Mouse (Mus musculus) neural tube, embryonic 13.5 days (tissue): ENCODE results near the gene Syngr3. TPM values are rescaled to one million over a fixed set of nuclear protein-coding genes. Genes with fewer than 3 reads are reported as not detected.

Experiments
- ATAC-seq: fragments of 200-750 bp; cut with Nextera tagmentation; 2 replicates; pipeline ENCODE4 v1.8.0; 2017; ENCODE audit warnings: low read depth, mild to moderate bottlenecking, moderate TSS enrichment, moderate library complexity
- H3K27ac ChIP-seq: fragments of 300-500 bp; sonication (generic); replicated peaks from 2 replicates; pipeline ENCODE4 v1.5.1; 2015; ENCODE audit warnings: moderate library complexity, mild to moderate bottlenecking, inconsistent platforms
- H3K27me3 ChIP-seq: fragments of 300-500 bp; sonication (generic); 2 replicates; pipeline ENCODE4 v1.6.1; 2015; ENCODE audit warnings: mild to moderate bottlenecking, inconsistent platforms
- H3K36me3 ChIP-seq: fragments of 300-500 bp; sonication (generic); 2 replicates; pipeline ENCODE4 v1.6.1; 2015; ENCODE audit warnings: mild to moderate bottlenecking, inconsistent platforms
- H3K4me1 ChIP-seq: fragments of 300-500 bp; sonication (generic); replicated peaks from 2 replicates; pipeline ENCODE4 v1.6.1; 2015; ENCODE audit warnings: inconsistent platforms
- H3K4me2 ChIP-seq: fragments of 300-500 bp; sonication (generic); 2 replicates; pipeline ENCODE4 v1.6.1; 2015; ENCODE audit warnings: inconsistent platforms, mild to moderate bottlenecking, moderate library complexity
- H3K4me3 ChIP-seq: fragments of 300-500 bp; sonication (generic); 2 replicates; pipeline ENCODE4 v1.5.1; 2015; ENCODE audit warnings: mild to moderate bottlenecking, inconsistent platforms
- H3K9ac ChIP-seq: fragments of 300-500 bp; sonication (generic); 2 replicates; pipeline ENCODE4 v1.6.1; 2015; ENCODE audit warnings: moderate library complexity, mild to moderate bottlenecking, inconsistent platforms
- H3K9me3 ChIP-seq: fragments of 300-500 bp; sonication (generic); 2 replicates; pipeline ENCODE4 v1.6.1; 2016; ENCODE audit warnings: inconsistent platforms
- WGBS: fragments of 180-500 bp; shearing (Covaris S2); methylation state at CpG from one replicate; pipeline ENCODE4 v1.1.7; 2015; 5-methylcytosine and 5-hydroxymethylcytosine counted together
- polyA plus RNA-seq: library from polyadenylated mRNA; unstranded; fragments of >200 nt; fragmentation: Nextera tagmentation; extraction: Ambion mirVana; gene quantifications from 2 replicates; pipeline ENCODE4 v1.2.1, GENCODE M21; 2015

Syngr3 gene
- polyA plus RNA-seq, 1 experiment from 2014 or later: 114 TPM

DNA sequence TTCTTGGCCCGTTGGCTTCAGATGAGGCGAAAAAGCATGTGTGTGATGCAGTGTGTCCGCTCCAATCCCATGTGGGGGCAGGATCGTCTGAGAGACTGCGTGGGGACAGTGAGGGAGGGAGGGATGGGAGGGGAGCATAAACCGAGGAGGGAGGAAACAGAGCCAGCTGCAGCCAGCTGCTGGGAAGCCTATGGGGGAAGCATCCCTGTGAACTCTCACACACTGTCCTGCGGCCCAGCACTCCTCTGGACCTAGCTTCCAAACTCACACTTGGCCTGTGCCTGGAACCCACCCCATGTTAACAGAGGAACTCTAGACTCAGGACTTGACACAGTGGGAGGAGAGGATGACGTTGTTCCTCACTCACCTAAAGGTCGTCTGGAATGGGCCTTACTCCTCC, 50.9 kb downstream of the Syngr3 start:
- Histone ChIP-seq H3K4me2 (no peak overlapping the region), H3K27ac (peak overlapping the region; percentile 67; the same call in 1 of the 2 replicates), H3K9ac (peak overlapping the region; percentile 50; the same call in 1 of the 2 replicates), H3K4me1 (peaks cover 19% of the 10 kb centered on the region), H3K36me3 (peaks cover 17% of the 10 kb centered on the region), H3K9me3 (no peaks in the 10 kb centered on the region), H3K27me3 (no peaks in the 10 kb centered on the region), H3K4me3 (no peak overlapping the region)
- no peak for ATAC-seq
- 72% methylated on average over 9 of the region's 9 CpGs for WGBS

DNA sequence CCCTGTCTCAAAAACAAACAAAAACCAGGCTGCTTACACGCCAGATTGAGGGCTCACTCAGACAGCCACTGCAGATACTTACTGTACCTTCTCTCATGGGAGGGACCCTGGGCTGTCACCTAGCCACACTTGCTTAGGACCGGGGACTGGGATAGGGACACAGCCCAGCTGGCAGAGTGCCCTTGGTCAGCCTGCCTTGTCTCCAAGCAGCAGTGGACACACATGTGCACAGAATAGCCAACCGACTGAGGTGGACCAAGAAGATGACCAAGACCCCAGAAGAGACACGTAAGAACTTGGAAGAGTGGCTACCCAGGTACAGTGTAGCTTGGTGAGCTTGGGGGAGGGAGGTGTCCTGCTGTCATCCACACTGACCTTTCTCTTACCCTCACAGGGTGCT, 51.5 kb downstream of the Syngr3 start:
- Histone ChIP-seq H3K27ac (no peak overlapping the region), H3K27me3 (no peaks in the 10 kb centered on the region), H3K9ac (no peak overlapping the region), H3K4me3 (no peak overlapping the region), H3K9me3 (no peaks in the 10 kb centered on the region), H3K4me2 (no peak overlapping the region), H3K4me1 (peaks cover 23% of the 10 kb centered on the region), H3K36me3 (peaks cover 17% of the 10 kb centered on the region)
- no peak for ATAC-seq
- WGBS: 95% methylated on average over 4 of the region's 4 CpGs

DNA sequence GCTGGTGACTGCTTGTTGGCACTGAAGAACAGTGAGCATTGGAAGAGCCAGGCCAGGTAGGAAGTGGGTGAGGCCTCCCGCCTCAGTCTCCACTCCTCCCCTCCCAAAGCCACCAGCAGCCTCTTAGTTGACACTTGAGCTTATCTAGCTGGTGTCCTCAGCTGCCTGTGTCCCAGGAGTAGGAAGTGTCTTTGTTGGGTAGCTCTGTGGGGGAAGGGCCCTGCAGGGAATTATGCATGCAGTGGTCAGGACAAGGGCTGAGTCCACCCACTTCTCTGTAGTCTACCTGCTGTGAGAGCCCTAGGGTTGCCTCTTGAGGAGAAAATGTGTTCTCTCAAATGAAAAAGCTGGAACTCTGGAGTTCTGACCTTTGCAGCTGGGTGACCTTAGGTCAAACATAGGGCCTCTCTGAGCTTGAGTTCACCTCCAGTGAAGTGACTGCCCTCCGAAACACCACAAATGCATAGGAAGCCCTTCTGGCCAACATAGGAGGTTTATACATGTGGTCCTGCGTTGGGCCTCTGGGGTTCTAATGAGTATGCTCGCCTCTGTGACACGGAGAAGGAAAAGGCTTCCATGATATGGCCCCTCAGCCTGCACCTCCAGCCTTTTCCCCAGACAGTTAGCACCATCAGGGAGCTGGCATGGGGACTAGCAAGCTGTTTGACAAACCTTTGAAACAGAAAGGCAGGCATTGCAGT, 52.8 kb downstream of the Syngr3 start:
- ATAC-seq: no peak

DNA sequence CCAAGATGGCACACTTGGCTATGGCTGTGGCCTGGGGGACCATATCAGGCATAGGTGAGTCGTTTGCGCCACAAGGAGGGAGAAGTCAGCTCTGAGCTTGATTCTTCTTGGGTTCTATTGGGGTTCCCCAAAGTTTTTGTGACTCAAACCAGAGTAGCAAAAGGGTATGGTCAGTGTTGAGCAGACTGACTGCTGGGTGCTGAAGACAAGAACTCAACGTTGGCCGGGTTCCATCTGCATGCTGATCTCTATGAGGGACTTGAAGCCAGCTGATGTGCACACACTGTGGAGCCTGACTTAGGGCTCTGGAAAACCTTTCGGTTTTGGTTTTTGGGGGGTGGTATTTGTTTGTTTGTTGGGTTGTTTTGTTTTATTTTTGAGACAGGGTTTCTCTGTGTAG, 54.1 kb downstream of the Syngr3 start:
- ATAC-seq: no peak
- no peak overlapping the region for H3K4me2 ChIP-seq

More for the DNA sequence above, 52.8 kb downstream of the Syngr3 start:
- no peak overlapping the region for H3K27ac ChIP-seq
- peaks cover 17% of the 10 kb centered on the region for H3K36me3 ChIP-seq
- 80% methylated on average over 5 of the region's 5 CpGs for WGBS
- peaks cover 31% of the 10 kb centered on the region for H3K4me1 ChIP-seq
- no peak overlapping the region for H3K4me2 ChIP-seq
- H3K4me3 ChIP-seq: no peak overlapping the region
- H3K9ac ChIP-seq: no peak overlapping the region
- no peaks in the 10 kb centered on the region for H3K9me3 ChIP-seq
- no peaks in the 10 kb centered on the region for H3K27me3 ChIP-seq

More for the DNA sequence above, 54.1 kb downstream of the Syngr3 start:
- Histone ChIP-seq H3K4me3 (no peak overlapping the region), H3K27ac (no peak overlapping the region), H3K4me1 (peaks cover 37% of the 10 kb centered on the region), H3K9ac (no peak overlapping the region), H3K27me3 (no peaks in the 10 kb centered on the region), H3K9me3 (no peaks in the 10 kb centered on the region), H3K36me3 (peaks cover 17% of the 10 kb centered on the region)
- 96% methylated on average over 5 of the region's 5 CpGs for WGBS

Other genes with a start within 250 kb of the Syngr3 start
- gene Dnase1l2, start 246.8 kb downstream of the Syngr3 start, polyA plus RNA-seq: 5.5 and 6.5 TPM in 2 replicates
- 39.7 and 41.6 TPM in 2 replicates for gene E4f1, start 219.6 kb downstream of the Syngr3 start, polyA plus RNA-seq
- gene Pgp, start 219.6 kb downstream of the Syngr3 start, polyA plus RNA-seq: 54.9 and 57.4 TPM in 2 replicates
- gene Bricd5, start 216.1 kb downstream of the Syngr3 start, polyA plus RNA-seq: not detected in 2 replicates
- 35.7 and 36.2 TPM in 2 replicates for gene Mlst8, start 210.9 kb downstream of the Syngr3 start, polyA plus RNA-seq
- gene Caskin1, start 201.4 kb downstream of the Syngr3 start, polyA plus RNA-seq: 35.0 and 35.3 TPM in 2 replicates
- gene Traf7, start 162.0 kb downstream of the Syngr3 start, polyA plus RNA-seq: 70.1 and 82.9 TPM in 2 replicates
- gene Rab26, start 155.7 kb downstream of the Syngr3 start, polyA plus RNA-seq: 1.5 and 1.6 TPM in 2 replicates
- 20.1 and 22.9 TPM in 2 replicates for gene Pkd1, start 140.1 kb downstream of the Syngr3 start, polyA plus RNA-seq
- 62.5 and 73.0 TPM in 2 replicates for gene Tsc2, start 57.3 kb downstream of the Syngr3 start, polyA plus RNA-seq
- 7.4 and 9.7 TPM in 2 replicates for gene Nthl1, start 57.3 kb downstream of the Syngr3 start, polyA plus RNA-seq
- 35.4 and 42.6 TPM in 2 replicates for gene Slc9a3r2, start 39.6 kb downstream of the Syngr3 start, polyA plus RNA-seq
- gene Npw, start 31.5 kb downstream of the Syngr3 start, polyA plus RNA-seq: not detected in 2 replicates
- gene Zfp598, start 20.3 kb downstream of the Syngr3 start, polyA plus RNA-seq: 20.9 and 22.2 TPM in 2 replicates
- 34.3 and 39.6 TPM in 2 replicates for gene Gfer, start 6.2 kb upstream of the Syngr3 start, polyA plus RNA-seq
- 1.1 and 1.5 TPM in 2 replicates for gene Noxo1, start 6.3 kb upstream of the Syngr3 start, polyA plus RNA-seq
- 58.4 and 64.0 TPM in 2 replicates for gene Tbl3, start 17.7 kb upstream of the Syngr3 start, polyA plus RNA-seq
- 0.18 TPM in 1 of 2 replicates, not detected in the other for gene Rnf151, start 28.1 kb upstream of the Syngr3 start, polyA plus RNA-seq
- 759 and 773 TPM in 2 replicates for gene Rps2, start 28.2 kb upstream of the Syngr3 start, polyA plus RNA-seq
- gene Ndufb10, start 34.5 kb upstream of the Syngr3 start, polyA plus RNA-seq: 261 and 273 TPM in 2 replicates
- gene Rpl3l, start 37.9 kb upstream of the Syngr3 start, polyA plus RNA-seq: not detected in 2 replicates
- gene Msrb1, start 46.7 kb upstream of the Syngr3 start, polyA plus RNA-seq: 26.5 and 29.4 TPM in 2 replicates
- gene Hs3st6, start 63.0 kb upstream of the Syngr3 start, polyA plus RNA-seq: 0.39 and 0.59 TPM in 2 replicates
- gene Meiob, start 114.3 kb upstream of the Syngr3 start, polyA plus RNA-seq: not detected in 2 replicates
- 55.7 and 59.0 TPM in 2 replicates for gene Hagh, start 150.2 kb upstream of the Syngr3 start, polyA plus RNA-seq
- gene Fahd1, start 160.4 kb upstream of the Syngr3 start, polyA plus RNA-seq: 21.1 and 22.3 TPM in 2 replicates
- 0.39 TPM in 1 of 2 replicates, not detected in the other for gene Igfals, start 176.0 kb upstream of the Syngr3 start, polyA plus RNA-seq
- gene Nubp2, start 196.4 kb upstream of the Syngr3 start, polyA plus RNA-seq: 63.5 and 76.1 TPM in 2 replicates
- gene Spsb3, start 196.7 kb upstream of the Syngr3 start, polyA plus RNA-seq: 64.6 and 74.2 TPM in 2 replicates
- 32.7 and 36.3 TPM in 2 replicates for gene Eme2, start 205.1 kb upstream of the Syngr3 start, polyA plus RNA-seq
- gene Mrps34, start 205.2 kb upstream of the Syngr3 start, polyA plus RNA-seq: 71.1 and 85.7 TPM in 2 replicates
- gene Nme3, start 206.5 kb upstream of the Syngr3 start, polyA plus RNA-seq: 86.0 and 89.0 TPM in 2 replicates
- 82.2 and 85.8 TPM in 2 replicates for gene Mapk8ip3, start 247.0 kb upstream of the Syngr3 start, polyA plus RNA-seq